Mouse (Mus musculus) CH12.LX (cell line): ENCODE data around the gene Nbas. TPM values are rescaled to one million over a fixed set of nuclear protein-coding genes. Genes with fewer than 3 reads are reported as not detected.

Experiments
- DNase-seq: peaks from one replicate; pipeline ENCODE4 v3.0.0-alpha.2; 2013; ENCODE audit errors: extremely low read depth
- H3K27ac ChIP-seq: 2 replicates; pipeline ENCODE4 v1.5.1; 2012; ENCODE audit warnings: low read depth, mild to moderate bottlenecking, control low read depth, moderate library complexity; ENCODE audit not compliant: insufficient read depth
- H3K27me3 ChIP-seq: replicated peaks from 2 replicates; pipeline ENCODE3; 2012; ENCODE audit warnings: inconsistent platforms
- H3K36me3 ChIP-seq, 2 experiments: replicated peaks in 1 of 2; 2 replicates each; pipeline versions ENCODE3 to v1.6.1; 2012; ENCODE audit warnings: inconsistent platforms in 1 of 2, low read length in 1 of 2, mild to moderate bottlenecking in 1 of 2, mixed read lengths in 1 of 2, moderate library complexity in 1 of 2; ENCODE audit not compliant: control insufficient read depth in 1 of 2, insufficient read depth in 1 of 2
- H3K4me1 ChIP-seq, 2 experiments: 2 replicates each; pipeline ENCODE4 v1.6.1; 2012; ENCODE audit warnings: inconsistent platforms in 1 of 2, moderate library complexity in 1 of 2; ENCODE audit not compliant: insufficient read depth in 2 of 2, control insufficient read depth in 1 of 2
- H3K4me2 ChIP-seq: 2 replicates; pipeline ENCODE4 v1.6.1; 2012; ENCODE audit warnings: low read depth, mild to moderate bottlenecking, control low read depth; ENCODE audit not compliant: poor library complexity, insufficient read depth, severe bottlenecking
- H3K4me3 ChIP-seq, 3 experiments: fragments of 150-350 bp in 1 of 3; sonication (generic) in 1 of 3; replicated peaks in 1 of 3; 2 replicates each; pipeline versions ENCODE3 to v1.5.1; 2011 to 2012; ENCODE audit warnings: low read depth in 2 of 3, low read length in 2 of 3, mild to moderate bottlenecking in 2 of 3, moderate library complexity in 2 of 3, control low read depth in 1 of 3, improper control_type of control experiment in 1 of 3, inconsistent platforms in 1 of 3, mixed read lengths in 1 of 3; ENCODE audit not compliant: poor library complexity in 1 of 3
- H3K79me2 ChIP-seq: replicated peaks from 2 replicates; pipeline ENCODE4 v1.6.1; 2012; ENCODE audit warnings: mild to moderate bottlenecking, moderate library complexity; ENCODE audit not compliant: control insufficient read depth, poor library complexity, insufficient read depth, severe bottlenecking; ENCODE audit errors: extremely low read depth
- H3K9ac ChIP-seq: 2 replicates; pipeline ENCODE4 v1.6.1; 2012; ENCODE audit warnings: low read depth, mild to moderate bottlenecking, control low read depth, moderate library complexity; ENCODE audit not compliant: insufficient read depth
- H3K9me3 ChIP-seq: replicated peaks from 2 replicates; pipeline ENCODE3; 2012; ENCODE audit warnings: low read length, inconsistent platforms, mixed read lengths
- BHLHE40 ChIP-seq: IDR thresholded peaks from 2 replicates; pipeline ENCODE4 v1.6.1; 2011; ENCODE audit warnings: mild to moderate bottlenecking, low read depth, low read length, improper control_type of control experiment
- CHD1 ChIP-seq: IDR thresholded peaks from 2 replicates; pipeline ENCODE4 v1.6.1; 2012; ENCODE audit warnings: low read depth, low read length, improper control_type of control experiment, inconsistent platforms
- CHD2 ChIP-seq: IDR thresholded peaks from 2 replicates; pipeline ENCODE4 v1.6.1; 2011; ENCODE audit warnings: low read length, improper control_type of control experiment
- E2F4 ChIP-seq: IDR thresholded peaks from 2 replicates; pipeline ENCODE4 v1.6.1; 2011; ENCODE audit warnings: low read depth, low read length, improper control_type of control experiment; ENCODE audit not compliant: insufficient replicate concordance
- ELF1 ChIP-seq: IDR thresholded peaks from 2 replicates; pipeline ENCODE4 v1.6.1; 2014; ENCODE audit warnings: low read depth, mild to moderate bottlenecking, inconsistent platforms, low read length, improper control_type of control experiment
- ETS1 ChIP-seq: conservative IDR thresholded peaks from 2 replicates; pipeline ENCODE4 v1.6.1; 2012; ENCODE audit warnings: low read depth, mild to moderate bottlenecking, inconsistent platforms, low read length, improper control_type of control experiment, moderate library complexity
- HCFC1 ChIP-seq: IDR thresholded peaks from 2 replicates; pipeline ENCODE4 v1.6.1; 2012; ENCODE audit warnings: low read depth, mild to moderate bottlenecking, inconsistent platforms, low read length, improper control_type of control experiment
- IRF4 ChIP-seq: IDR thresholded peaks from 2 replicates; pipeline ENCODE4 v1.6.1; 2014; ENCODE audit warnings: low read depth, mild to moderate bottlenecking, inconsistent platforms, low read length, improper control_type of control experiment
- JUN ChIP-seq: IDR thresholded peaks from 2 replicates; pipeline ENCODE4 v1.6.1; 2011; ENCODE audit warnings: low read depth, mild to moderate bottlenecking, low read length, improper control_type of control experiment, moderate library complexity; ENCODE audit not compliant: insufficient read depth
- JUND ChIP-seq: conservative IDR thresholded peaks from 2 replicates; pipeline ENCODE4 v1.6.1; 2011; ENCODE audit warnings: low read depth, low read length, improper control_type of control experiment
- KAT2A ChIP-seq: IDR thresholded peaks from 2 replicates; pipeline ENCODE4 v1.6.1; 2012; ENCODE audit warnings: low read length, improper control_type of control experiment, inconsistent platforms; ENCODE audit not compliant: insufficient replicate concordance
- MAZ ChIP-seq: IDR thresholded peaks from 2 replicates; pipeline ENCODE4 v1.6.1; 2012; ENCODE audit warnings: low read depth, mild to moderate bottlenecking, inconsistent platforms, low read length, improper control_type of control experiment, moderate library complexity
- MYC ChIP-seq: IDR thresholded peaks from 2 replicates; pipeline ENCODE4 v1.6.1; 2011; ENCODE audit warnings: low read depth, mild to moderate bottlenecking, improper control_type of control experiment, low read length
- PAX5 ChIP-seq: IDR thresholded peaks from 2 replicates; pipeline ENCODE4 v1.6.1; 2012; ENCODE audit warnings: low read length, inconsistent platforms, mixed read lengths
- POLR2A ChIP-seq: IDR thresholded peaks from 2 replicates; pipeline ENCODE4 v1.6.1; 2011; ENCODE audit warnings: low read depth, mild to moderate bottlenecking, improper control_type of control experiment, low read length
- POLR2AphosphoS2 ChIP-seq: IDR thresholded peaks from 2 replicates; pipeline ENCODE4 v1.6.1; 2011; ENCODE audit warnings: low read depth, low read length, improper control_type of control experiment
- SIN3A ChIP-seq: IDR thresholded peaks from 2 replicates; pipeline ENCODE4 v1.6.1; 2012; ENCODE audit warnings: low read length, improper control_type of control experiment, inconsistent platforms
- USF1 ChIP-seq: IDR thresholded peaks from 2 replicates; pipeline ENCODE4 v1.6.1; 2014; ENCODE audit warnings: low read depth, mild to moderate bottlenecking, inconsistent platforms, low read length, improper control_type of control experiment
- ZKSCAN1 ChIP-seq: IDR thresholded peaks from 2 replicates; pipeline ENCODE4 v1.6.1; 2012; ENCODE audit warnings: low read depth, inconsistent platforms, low read length, improper control_type of control experiment, borderline replicate concordance
- ZMIZ1 ChIP-seq: IDR thresholded peaks from 2 replicates; pipeline ENCODE4 v1.6.1; 2012; ENCODE audit warnings: low read depth, mild to moderate bottlenecking, inconsistent platforms, low read length, improper control_type of control experiment
- ZNF384 ChIP-seq: IDR thresholded peaks from 2 replicates; pipeline ENCODE4 v1.6.1; 2012; ENCODE audit warnings: low read depth, low read length, improper control_type of control experiment, inconsistent platforms
- dilution Hi-C: fragments of 300-500 bp; cut with MboI; formaldehyde crosslinking; loops from 2 replicates; pipeline ENCODE4 v1.14.3; 2020; ENCODE audit warnings: low sequenced_read_pairs; ENCODE audit not compliant: extremely low pct_unique_long_range_greater_than_20kb, extremely low pct_ligation_motif_present
- in situ Hi-C: fragments of 300-500 bp; cut with MboI; formaldehyde crosslinking; loops from 3 replicates; pipeline ENCODE4 v1.14.3; 2019; ENCODE audit warnings: low sequenced_read_pairs, low pct_ligation_motif_present, low pct_unique_long_range_greater_than_20kb, mixed read lengths
- polyA plus RNA-seq: library from polyadenylated mRNA; unstranded; fragments of >175 nt; gene quantifications from 2 replicates; pipeline ENCODE4 v1.2.1, GENCODE M21; 2012; ENCODE audit warnings: low read depth; ENCODE audit not compliant: insufficient read length
- total RNA-seq, 2 experiments: library from RNA; depleted of rRNA; stranded (reverse); fragments of 300-350 nt in 1 of 2; fragments of >200 nt in 1 of 2; gene quantifications; 2 replicates each; pipeline ENCODE4 v1.2.3; 2012 to 2014

Nbas gene
- total and polyA plus RNA-seq, 3 experiments = 16.9 to 51.6 (median 22.1) TPM

DNA sequence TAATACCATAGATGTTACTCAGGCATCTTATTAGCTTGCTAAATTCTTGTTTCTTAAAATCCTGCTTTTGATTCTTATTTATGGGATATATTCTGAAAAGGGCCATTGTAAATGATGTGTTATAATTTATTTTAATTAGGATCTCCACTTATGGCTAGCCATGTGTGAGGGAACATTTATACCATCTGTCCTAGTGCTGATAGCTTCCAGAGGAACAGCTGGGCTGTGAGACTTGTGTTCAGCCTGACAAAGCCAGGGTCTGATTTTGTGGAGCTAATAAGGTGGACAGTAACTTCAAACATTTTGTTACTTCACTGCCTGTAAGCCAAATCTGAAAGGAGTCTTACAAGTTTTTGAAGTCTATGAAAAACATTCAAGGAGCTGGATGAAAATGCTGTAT lies 113.1 kb downstream of the Nbas start:
- dilution Hi-C loops (no loop called here), in situ Hi-C loops (no loop called here)
- Histone ChIP-seq H3K9ac (no peak overlapping the region), H3K9me3 (no peaks in the 10 kb centered on the region), H3K79me2 (no peaks in the 10 kb centered on the region), H3K27ac (no peak overlapping the region), H3K27me3 (no peaks in the 10 kb centered on the region), H3K4me2 (no peak overlapping the region), H3K4me1 (no peaks in the 10 kb centered on the region), H3K4me3 (no peak overlapping the region), H3K36me3 (peaks cover 21 to 43% of the 10 kb centered on the region in 2 experiments)
- TF ChIP-seq MAZ (no peak), ZMIZ1 (no peak), PAX5 (no peak)
- no peak for DNase-seq

- H3K79me2 ChIP-seq = no peaks in the 10 kb centered on the region
- dilution Hi-C loops = no loop called here
- TF ChIP-seq ELF1 (no peak), SIN3A (no peak), ZKSCAN1 (no peak), USF1 (no peak), ETS1 (no peak), BHLHE40 (no peak), KAT2A (no peak), MYC (no peak), IRF4 (no peak), JUN (no peak), PAX5 (no peak), POLR2A (no peak), POLR2AphosphoS2 (no peak)
- H3K9ac ChIP-seq = no peak overlapping the region
- peaks cover 33 to 60% of the 10 kb centered on the region in 2 experiments for H3K36me3 ChIP-seq
- no peak for DNase-seq
- no peak overlapping the region for H3K4me2 ChIP-seq
- H3K27me3 ChIP-seq = no peaks in the 10 kb centered on the region
- no peak overlapping the region for H3K4me3 ChIP-seq
- no peaks in the 10 kb centered on the region for H3K4me1 ChIP-seq
- no peak overlapping the region for H3K27ac ChIP-seq
- H3K9me3 ChIP-seq = no peaks in the 10 kb centered on the region
- in situ Hi-C loops = no loop called here
Measured at GRCm38 (mm10) chr12:13389644-13390043, 120.7 kb downstream of the Nbas start.

DNA sequence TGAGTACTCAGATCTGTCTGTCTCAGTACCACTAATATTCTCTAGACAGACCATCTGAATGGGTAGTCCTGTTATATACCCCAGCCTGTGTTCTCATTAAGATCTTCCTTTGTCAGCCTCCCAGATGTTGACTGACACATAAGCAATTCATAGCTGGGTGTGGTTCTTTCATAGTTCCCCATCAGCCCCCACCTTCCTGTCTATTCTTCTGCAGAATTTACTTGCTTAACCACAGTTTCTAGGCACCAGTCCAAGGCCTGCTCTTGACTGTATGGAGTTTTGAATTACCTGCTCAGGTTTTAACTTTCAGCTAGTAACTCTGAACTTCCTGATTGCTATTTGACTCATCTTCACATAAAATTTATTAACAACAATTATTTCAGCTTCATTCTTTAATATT lies 141.3 kb downstream of the Nbas start:
- Histone ChIP-seq H3K9ac (no peak overlapping the region), H3K36me3 (peaks cover 26 to 62% of the 10 kb centered on the region in 2 experiments), H3K4me2 (no peak overlapping the region), H3K9me3 (no peaks in the 10 kb centered on the region), H3K27ac (no peak overlapping the region), H3K4me3 (no peak overlapping the region), H3K27me3 (no peaks in the 10 kb centered on the region), H3K79me2 (no peaks in the 10 kb centered on the region), H3K4me1 (no peaks in the 10 kb centered on the region)
- dilution Hi-C loops (no loop called here), in situ Hi-C loops (no loop called here)
- peak; percentile 6 for DNase-seq
- TF ChIP-seq BHLHE40 = no peak
- no peak for TF ChIP-seq ETS1
- TF ChIP-seq IRF4 = no peak
- TF ChIP-seq CHD1 = no peak
- TF ChIP-seq ZMIZ1 = no peak
- no peak for TF ChIP-seq ZNF384
- TF ChIP-seq SIN3A = no peak
- TF ChIP-seq JUN = no peak
- no peak for TF ChIP-seq HCFC1
- TF ChIP-seq MAZ = no peak
- TF ChIP-seq USF1 = no peak
- no peak for TF ChIP-seq E2F4
- no peak for TF ChIP-seq CHD2
- no peak for TF ChIP-seq JUND
